ENCODE assay signal across 22 mouse cellular contexts in the genomic region with DNA sequence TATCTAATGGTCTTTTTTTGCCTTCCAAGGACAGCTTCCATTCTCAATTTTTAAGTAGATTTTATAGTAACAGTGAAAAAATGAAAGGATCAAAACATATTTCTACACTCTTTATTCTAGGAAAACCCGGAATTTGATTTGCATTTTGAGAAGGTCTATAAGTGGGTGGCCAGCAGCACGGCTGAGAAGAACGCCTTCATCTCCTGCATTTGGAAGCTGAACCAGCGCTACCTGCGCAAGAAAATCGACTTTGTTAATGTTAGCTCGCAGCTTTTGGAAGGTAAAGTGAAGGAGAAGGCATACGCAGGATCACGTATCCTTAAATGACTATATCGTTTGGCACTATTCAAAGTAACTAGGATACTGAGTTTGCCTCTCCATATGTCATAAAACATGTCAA.
A peak's percentile ranks its signal among the peaks of the same experiment; 100 is the strongest.
DNase-seq lines count a peak whose midpoint lies in the region; ATAC-seq lines count a peak whose summit lies in the region.
"Had no signal": no experiment of that assay in that cellular context is flagged by ENCODE, and none has a peak within 500 bp of the region (broad histone marks: within the 10 kb centered on the region; RNA-seq: fewer than 3 reads in every experiment).

No protein-coding gene starts in this region.

- DNase-seq in frontal cortex, postnatal 25 days (ENCODE audit: low spot score in 2 of 2) = no peak
- DNase-seq in right cerebral cortex, adult 18-20 months = peak; percentile 54
- DNase-seq in right cerebral cortex, postnatal 4 days = no peak
- DNase-seq in brain, adult 2 months (ENCODE audit: low read depth, low spot score) = peak; percentile 70
- DNase-seq in telencephalon, adult 2 months (ENCODE audit: low read depth, low spot score) = peak; percentile 50
- DNase-seq in kidney, postnatal 10 days = no peak
- DNase-seq: adrenal gland, adult 8-10 months; adrenal gland, postnatal 14 days; adrenal gland, postnatal 36 days; B cell, adult 2 months; cerebellum, adult 11 months; cerebellum, adult 18-20 months; cerebellum, adult 8-10 months; cerebellum, adult 9-11 months; cerebellum, postnatal 14 days; cerebellum, postnatal 36 days; embryo, embryonic 11 days had no signal

- ATAC-seq in frontal cortex, adult (ENCODE audit: low TSS enrichment) = peak; percentile 62
- ATAC-seq: activated CD4-positive, CD25-positive, alpha-beta regulatory T cell, adult 4 months; CD4-positive, CD25-positive, alpha-beta regulatory T cell, adult 4 months; forebrain, embryonic 14.5 days; Patski had no signal

Comparison
In these comparisons a context has a peak if more than half of its experiments do, and no peak if none do; other contexts are left out.
1. DNase-seq: peak in right cerebral cortex, adult 18-20 months (single experiment), brain, adult 2 months (single experiment) and telencephalon, adult 2 months (single experiment); none in frontal cortex, postnatal 25 days (0 of 2), right cerebral cortex, postnatal 4 days (single experiment) and kidney, postnatal 10 days (single experiment).